ENCODE assay signal across 32 mouse cellular contexts in the genomic region with DNA sequence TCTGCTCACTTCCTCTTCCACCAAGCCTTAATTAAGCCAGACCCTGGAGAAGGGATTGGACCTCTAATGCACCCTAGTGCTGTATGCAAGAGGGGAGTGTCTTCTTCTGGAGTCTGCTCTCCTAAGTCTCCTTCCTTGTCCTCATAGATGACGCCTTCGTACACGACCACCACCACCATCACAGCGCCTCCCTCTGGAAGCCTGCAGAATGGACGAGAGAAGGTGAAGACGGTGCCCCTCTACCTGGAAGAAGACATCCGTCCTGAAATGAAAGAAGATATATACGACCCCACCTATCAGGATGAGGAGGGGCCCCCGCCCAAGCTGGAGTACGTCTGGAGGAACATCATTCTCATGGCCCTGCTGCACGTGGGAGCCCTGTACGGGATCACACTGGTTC. TPM values are rescaled to one million over a fixed set of nuclear protein-coding genes. Genes with fewer than 3 reads are reported as not detected.
DNase-seq lines count a peak whose midpoint lies in the region; ATAC-seq and TF ChIP-seq lines count a peak whose summit lies in the region.
"Had no signal": no experiment of that assay in that cellular context is flagged by ENCODE, and none has a peak within 500 bp of the region (broad histone marks: within the 10 kb centered on the region; RNA-seq: fewer than 3 reads in every experiment).

No protein-coding gene starts in this region.

- peak; percentile 44 to 61 (median 44) for TF ChIP-seq CTCF in MEL (IDR thresholded peaks at IDR 0.05 in 2 of 3, conservative IDR thresholded peaks at IDR 0.05 in 1 of 3; ENCODE audit: control insufficient read depth in 1 of 3, insufficient read depth in 1 of 3, low read depth in 2 of 3, low read length in 3 of 3, poor library complexity in 1 of 3, severe bottlenecking in 1 of 3)
- no peak for TF ChIP-seq CTCF in layer of hippocampus, adult 2 months (conservative IDR thresholded peaks at IDR 0.05)

- 73% methylated on average over 12 of the region's 12 CpGs for WGBS in forebrain, embryonic 12.5 days

- H3K27ac ChIP-seq in MEL (ENCODE audit: control insufficient read depth, low read depth, low read length): no peak overlapping the region
- no peak overlapping the region for H3K27ac ChIP-seq in layer of hippocampus, adult 2 months
- no peak overlapping the region for H3K27ac ChIP-seq in forebrain, embryonic 12.5 days
- H3K27ac ChIP-seq: heart, adult 2 months; hindbrain, embryonic 15.5 days; limb, embryonic 13.5 days; liver, embryonic 12.5 days; macrophage had no signal

- H3K9me3 ChIP-seq in MEL (replicated peaks; ENCODE audit: insufficient read depth, low read length): no peaks in the 10 kb centered on the region
- no peaks in the 10 kb centered on the region for H3K9me3 ChIP-seq in forebrain, embryonic 12.5 days
- H3K9me3 ChIP-seq: hindbrain, embryonic 15.5 days; limb, embryonic 13.5 days; liver, embryonic 12.5 days had no signal

- H3K4me3 ChIP-seq in MEL (ENCODE audit: control insufficient read depth in 1 of 2, insufficient read depth in 1 of 2, low read depth in 2 of 2, low read length in 2 of 2): no peak overlapping the region
- no peak overlapping the region for H3K4me3 ChIP-seq in layer of hippocampus, adult 2 months
- H3K4me3 ChIP-seq in forebrain, embryonic 12.5 days (replicated peaks): no peak overlapping the region
- H3K4me3 ChIP-seq: erythroblast, embryonic 14.5 days; heart, adult 2 months; heart, embryonic 12.5 days; hindbrain, embryonic 15.5 days; limb, embryonic 13.5 days; liver, embryonic 12.5 days had no signal

- TF ChIP-seq POLR2A in MEL (IDR thresholded peaks at IDR 0.05; ENCODE audit: control insufficient read depth in 1 of 2, insufficient read depth in 1 of 2, low read depth in 1 of 2, low read length in 2 of 2, poor library complexity in 1 of 2): no peak

- intact Hi-C loops in heart, postnatal 25 days (cut with DNase I): no loop called here

- H3K9ac ChIP-seq in MEL (ENCODE audit: control insufficient read depth, low read depth, low read length, poor library complexity, severe bottlenecking): no peak overlapping the region
- H3K9ac ChIP-seq in forebrain, embryonic 12.5 days: no peak overlapping the region
- H3K9ac ChIP-seq: heart, embryonic 12.5 days; hindbrain, embryonic 15.5 days; limb, embryonic 13.5 days; liver, embryonic 12.5 days had no signal

- no peaks in the 10 kb centered on the region for H3K79me2 ChIP-seq in MEL (ENCODE audit: control insufficient read depth, insufficient read depth, low read length, poor library complexity)

- TF ChIP-seq EP300 in MEL (IDR thresholded peaks at IDR 0.05; ENCODE audit: low read depth in 1 of 2, low read length in 2 of 2): no peak

- H3K27me3 ChIP-seq in MEL (ENCODE audit: control insufficient read depth in 1 of 2, insufficient read depth in 2 of 2, low read length in 2 of 2): peaks cover 10 to 16% of the 10 kb centered on the region in 2 experiments
- H3K27me3 ChIP-seq in forebrain, embryonic 12.5 days: no peaks in the 10 kb centered on the region
- H3K27me3 ChIP-seq: hindbrain, embryonic 15.5 days; limb, embryonic 13.5 days had no signal

- no peak overlapping the region for H3K4me2 ChIP-seq in forebrain, embryonic 12.5 days
- H3K4me2 ChIP-seq: heart, embryonic 12.5 days; hindbrain, embryonic 15.5 days; limb, embryonic 13.5 days; liver, embryonic 12.5 days had no signal

- peaks cover 0 to 2% of the 10 kb centered on the region in 2 experiments; a peak in 1 of 4 replicates for H3K36me3 ChIP-seq in MEL (ENCODE audit: control insufficient read depth in 1 of 2, insufficient read depth in 2 of 2, low read length in 2 of 2)
- H3K36me3 ChIP-seq in forebrain, embryonic 12.5 days (replicated peaks): no peaks in the 10 kb centered on the region
- H3K36me3 ChIP-seq: heart, embryonic 12.5 days; hindbrain, embryonic 15.5 days; limb, embryonic 13.5 days; liver, embryonic 12.5 days had no signal

- H3K4me1 ChIP-seq in MEL (ENCODE audit: control insufficient read depth in 1 of 2, insufficient read depth in 2 of 2, low read length in 2 of 2): no peaks in the 10 kb centered on the region
- no peaks in the 10 kb centered on the region for H3K4me1 ChIP-seq in forebrain, embryonic 12.5 days
- H3K4me1 ChIP-seq: heart, embryonic 12.5 days; hindbrain, embryonic 15.5 days; limb, embryonic 13.5 days; liver, embryonic 12.5 days had no signal

- peak; percentile 56 for ATAC-seq in granulocyte monocyte progenitor cell, adult 5-6 weeks (replicated peaks; ENCODE audit: poor library complexity, severe bottlenecking)
- ATAC-seq in forebrain, embryonic 12.5 days (ENCODE audit: low FRiP score): no peak
- ATAC-seq: inflammation-experienced regulatory T-cells, adult 6 months; liver, embryonic 12.5 days; lung, postnatal 0 days had no signal

- peak; percentile 86 for DNase-seq in heart, adult 11 months
- DNase-seq in heart, postnatal 25 days (ENCODE audit: low spot score): no peak
- DNase-seq in A20 (ENCODE audit: low read depth, low spot score): peak; percentile 20
- no peak for DNase-seq in MEL (ENCODE audit: low read depth, low spot score)
- DNase-seq in layer of hippocampus, adult 2 months (ENCODE audit: low spot score in 2 of 2): no peak
- DNase-seq: adrenal gland, postnatal 14 days; cerebellum, adult 11-12 months; cerebellum, adult 9-11 months; gastrocnemius, postnatal 14 days; heart, adult 2 months; kidney, adult 11 months; kidney, postnatal 36 days; lung, adult 18-20 months; midbrain, embryonic 14.5 days; retina, postnatal 1 day; right cerebral cortex, postnatal 14 days; thymus, adult 2 months had no signal

- TF ChIP-seq RAD21 in MEL (IDR thresholded peaks at IDR 0.05; ENCODE audit: low read depth, low read length): no peak

TF ChIP-seq in MEL, 35 proteins besides CTCF, POLR2A, EP300 and RAD21:
- TF ChIP-seq ELF1 (IDR thresholded peaks at IDR 0.05; ENCODE audit: low read depth, low read length) (no peak), SMC3 (IDR thresholded peaks at IDR 0.05; ENCODE audit: low read depth, low read length) (0 out of 2 replicates have a peak, but pooled peaks have one; percentile 1), NRF1 (IDR thresholded peaks at IDR 0.05; ENCODE audit: insufficient read depth, low read depth, low read length, poor library complexity, severe bottlenecking) (no peak)

RNA-seq across cellular contexts. Expression of a gene that starts 12.2 kb away (rescaled TPM):
- not detected for total RNA-seq in heart, postnatal 25 days (2021)
- 0.96 and 1.4 TPM in 2 replicates for total RNA-seq in MEL (2012; rRNA removed)
- polyA plus RNA-seq in MEL (2012; ENCODE audit: insufficient read depth in 1 of 2, insufficient read length in 2 of 2, low read depth in 1 of 2, low replicate concordance in 2 of 2, missing spikeins in 1 of 2): 100 to 1,000 TPM in 1 of 2 experiments, under 1 TPM in 1; 0.65 to 745 TPM
- total RNA-seq in granulocyte monocyte progenitor cell, adult 5-6 weeks (2014; fragmentation: Nextera tagmentation): not detected in 2 replicates
- not detected in 2 replicates for total RNA-seq in granulocyte monocyte progenitor cell, adult 5-6 weeks (2017)
- 1 to 10 TPM; 1.6 to 2.2 TPM for total RNA-seq in layer of hippocampus, adult 2 months (2021)
- polyA plus RNA-seq in forebrain, embryonic 12.5 days (2016; fragmentation: Nextera tagmentation; extraction: Ambion mirVana): 0.77 and 1.00 TPM in 2 replicates
- total RNA-seq: adrenal gland, postnatal 14 days; gastrocnemius, postnatal 14 days; monocyte, adult 5-6 weeks had no signal
- polyA plus RNA-seq: erythroblast, embryonic 14.5 days; heart, embryonic 12.5 days; inflammation-experienced regulatory T-cells, adult 6 months; limb, embryonic 13.5 days; liver, embryonic 12.5 days; macrophage had no signal

RNA-seq across cellular contexts. Expression of a gene that starts 23.0 kb away (rescaled TPM):
- total RNA-seq in heart, postnatal 25 days (2021): not detected
- not detected in 2 replicates for total RNA-seq in MEL (2012; rRNA removed)
- not detected for polyA plus RNA-seq in MEL (2012; ENCODE audit: insufficient read depth in 1 of 2, insufficient read length in 2 of 2, low read depth in 1 of 2, low replicate concordance in 2 of 2, missing spikeins in 1 of 2)
- total RNA-seq in granulocyte monocyte progenitor cell, adult 5-6 weeks (2014; fragmentation: Nextera tagmentation): not detected in 2 replicates
- total RNA-seq in granulocyte monocyte progenitor cell, adult 5-6 weeks (2017): not detected in 2 replicates
- under 1 TPM; 0.15 to 0.31 TPM for total RNA-seq in layer of hippocampus, adult 2 months (2021)
- polyA plus RNA-seq in forebrain, embryonic 12.5 days (2016; fragmentation: Nextera tagmentation; extraction: Ambion mirVana): 0.19 and 0.36 TPM in 2 replicates
- total RNA-seq: adrenal gland, postnatal 14 days; gastrocnemius, postnatal 14 days; heart, adult 2 months; hematopoietic stem cell, adult 5-6 weeks; monocyte, adult 5-6 weeks had no signal
- polyA plus RNA-seq: erythroblast, embryonic 14.5 days; heart, adult 2 months; heart, embryonic 12.5 days; heart, postnatal 0 days; kidney, embryonic 14.5 days; limb, embryonic 13.5 days; liver, embryonic 12.5 days; macrophage; midbrain, embryonic 14.5 days; stomach, embryonic 16.5 days had no signal

Comparison
In these comparisons a context has a peak if more than half of its experiments do, and no peak if none do; other contexts are left out.
1. DNase-seq: peak in heart, adult 11 months (single experiment) and A20 (single experiment); none in heart, postnatal 25 days (single experiment), MEL (single experiment) and layer of hippocampus, adult 2 months (0 of 2).